Mouse (Mus musculus) fat pad, adult 2 months (tissue): Measurements from ENCODE around the gene Pax8.
A peak's percentile ranks its signal among the peaks of the same experiment; 100 is the strongest.

Source experiments
- DNase-seq: peaks from one replicate; pipeline ENCODE4 v3.0.0-alpha.2; 2011; ENCODE audit warnings: low read depth, low spot score; ENCODE audit errors: extremely low read depth

Gene Pax8

DNA sequence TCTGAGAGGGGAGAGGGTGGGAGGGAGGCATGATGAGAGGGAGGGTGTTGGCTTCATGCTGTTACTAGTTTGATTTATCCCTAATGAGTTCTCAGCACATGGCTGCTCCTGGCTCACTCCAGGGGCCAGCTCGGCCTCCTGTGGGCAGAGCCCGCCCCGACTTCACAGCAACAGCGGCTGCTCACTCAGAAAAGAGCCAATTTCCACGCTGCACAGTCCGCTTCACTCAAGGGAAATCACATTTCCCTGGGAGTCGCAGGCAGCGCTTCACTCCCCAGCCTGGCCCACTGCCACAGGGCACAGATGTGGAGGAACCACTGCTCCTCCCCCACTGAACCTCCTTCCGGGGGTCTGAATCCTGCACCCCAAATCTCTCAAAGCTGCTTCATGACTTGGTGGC lies 58.7 kb downstream of the Pax8 start:
- no peak for DNase-seq

DNA sequence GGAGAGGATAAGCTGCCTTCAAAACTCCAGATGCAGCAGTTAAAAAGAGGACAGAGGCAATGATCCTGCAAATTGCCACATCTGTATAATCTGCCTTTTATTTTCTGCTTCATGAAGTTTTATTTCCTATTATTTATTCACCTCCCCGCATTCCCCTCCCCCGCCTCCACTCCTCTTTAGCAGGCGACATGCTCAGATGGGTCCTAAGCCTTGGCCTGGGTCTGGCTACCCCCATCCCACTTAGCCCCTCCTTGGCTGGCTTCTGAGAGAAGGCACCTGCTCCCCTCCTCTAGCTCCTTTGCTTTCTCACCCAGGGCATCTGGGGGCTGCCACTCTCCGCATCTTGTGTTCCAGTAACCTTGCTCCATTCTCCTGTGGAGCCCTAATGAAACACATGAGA lies 61.7 kb downstream of the Pax8 start:
- no peak for DNase-seq

DNA sequence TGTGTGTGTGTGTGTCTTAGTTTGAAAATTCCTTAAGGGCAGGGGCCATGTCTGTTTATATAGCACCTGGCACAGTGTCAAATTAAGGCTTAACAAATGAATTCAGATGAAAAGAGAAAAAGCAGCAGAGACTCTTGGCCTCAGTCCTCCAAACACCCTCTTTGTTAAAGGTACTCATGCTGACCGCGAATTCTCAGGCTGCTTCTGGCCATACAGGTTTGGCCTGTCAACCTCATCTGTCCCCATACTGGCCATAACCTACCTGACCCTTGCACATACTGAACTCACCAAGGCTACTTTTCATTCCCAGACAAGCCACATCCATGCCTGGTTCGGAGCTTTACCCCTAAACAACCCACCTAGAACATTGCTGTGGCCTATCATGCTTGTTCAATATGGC lies 62.2 kb downstream of the Pax8 start:
- no peak for DNase-seq

DNA sequence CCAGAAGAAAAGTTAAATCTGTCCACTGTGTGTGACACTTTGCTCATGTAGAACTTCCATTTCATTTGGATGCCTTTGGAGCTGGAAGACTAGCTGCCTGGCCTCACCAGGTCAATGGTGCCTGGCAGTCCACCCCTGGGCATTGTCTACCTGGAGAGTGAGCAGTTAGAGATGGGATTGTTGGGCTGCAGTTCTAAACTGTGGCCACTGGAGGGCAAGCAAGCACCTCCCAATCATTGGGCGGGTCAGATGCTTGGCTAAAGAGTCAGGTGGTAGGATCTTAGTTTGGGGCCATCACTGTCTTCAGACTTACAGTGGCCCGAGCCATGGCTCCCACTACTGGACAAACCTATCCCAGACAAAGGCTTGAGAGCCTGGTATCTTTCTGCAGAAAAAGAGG lies 66.2 kb downstream of the Pax8 start:
- DNase-seq: no peak

GRCm38 (mm10) chr2:24407701-24408485 lies 67.5 kb downstream of the Pax8 start:
- DNase-seq: no peak

DNA sequence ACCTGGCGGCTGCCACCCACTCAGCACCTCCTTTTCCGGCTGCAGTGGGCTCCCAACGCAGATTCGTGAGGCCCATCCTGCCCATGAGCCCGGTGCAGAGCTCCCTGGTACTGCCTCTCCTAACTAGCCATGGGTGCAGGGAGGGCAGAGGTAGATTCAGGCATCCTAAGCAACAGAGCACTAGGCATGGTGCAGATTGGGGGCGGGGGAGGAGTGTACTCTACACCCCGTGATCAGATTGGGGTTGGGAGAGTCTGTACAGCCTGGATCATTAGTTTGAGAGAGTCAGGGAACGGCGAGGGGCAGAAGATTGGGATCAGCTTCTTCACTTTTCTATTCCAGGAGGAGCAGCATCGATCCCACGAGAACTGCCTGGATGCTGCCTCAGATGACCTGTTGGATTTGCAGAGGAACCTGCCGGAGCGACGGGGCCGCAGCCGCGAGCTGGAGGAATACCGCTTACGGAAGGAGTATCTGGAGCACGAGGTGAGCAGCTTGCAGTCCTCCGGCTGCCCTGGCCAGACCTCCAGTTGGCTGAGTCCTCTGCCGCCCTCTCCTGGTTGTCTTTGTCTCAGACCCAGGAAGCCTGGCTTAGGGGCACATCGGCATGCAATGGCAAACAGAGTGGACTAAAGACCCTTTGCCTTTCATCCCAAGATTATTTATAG lies 69.9 kb downstream of the Pax8 start:
- no peak for DNase-seq

- no peak for DNase-seq
Observed at GRCm38 (mm10) chr2:24400711-24401110, 74.7 kb downstream of the Pax8 start.

DNA sequence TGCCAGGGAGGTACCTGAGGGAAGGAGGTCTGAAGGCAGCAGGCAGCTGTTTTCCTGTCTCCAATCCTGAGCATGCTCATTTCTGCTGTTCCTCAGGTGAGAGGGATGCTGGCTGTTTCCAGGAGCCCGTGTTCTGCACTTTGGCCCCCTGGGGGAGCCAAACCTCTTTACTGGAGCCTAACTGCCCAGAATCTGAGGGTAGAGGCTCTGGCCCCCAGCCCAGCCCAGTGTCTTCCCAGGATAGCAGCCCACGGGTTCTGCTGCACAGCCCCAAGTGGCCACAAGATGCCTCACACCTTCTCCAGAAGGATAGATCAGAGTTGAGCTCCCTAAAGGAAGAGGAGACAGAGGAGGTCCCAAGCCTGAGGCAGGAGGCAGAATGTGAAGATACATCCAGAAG lies 78.3 kb downstream of the Pax8 start:
- no peak for DNase-seq

GRCm38 (mm10) chr2:24393251-24393650 lies 82.1 kb downstream of the Pax8 start:
- DNase-seq: no peak

DNA sequence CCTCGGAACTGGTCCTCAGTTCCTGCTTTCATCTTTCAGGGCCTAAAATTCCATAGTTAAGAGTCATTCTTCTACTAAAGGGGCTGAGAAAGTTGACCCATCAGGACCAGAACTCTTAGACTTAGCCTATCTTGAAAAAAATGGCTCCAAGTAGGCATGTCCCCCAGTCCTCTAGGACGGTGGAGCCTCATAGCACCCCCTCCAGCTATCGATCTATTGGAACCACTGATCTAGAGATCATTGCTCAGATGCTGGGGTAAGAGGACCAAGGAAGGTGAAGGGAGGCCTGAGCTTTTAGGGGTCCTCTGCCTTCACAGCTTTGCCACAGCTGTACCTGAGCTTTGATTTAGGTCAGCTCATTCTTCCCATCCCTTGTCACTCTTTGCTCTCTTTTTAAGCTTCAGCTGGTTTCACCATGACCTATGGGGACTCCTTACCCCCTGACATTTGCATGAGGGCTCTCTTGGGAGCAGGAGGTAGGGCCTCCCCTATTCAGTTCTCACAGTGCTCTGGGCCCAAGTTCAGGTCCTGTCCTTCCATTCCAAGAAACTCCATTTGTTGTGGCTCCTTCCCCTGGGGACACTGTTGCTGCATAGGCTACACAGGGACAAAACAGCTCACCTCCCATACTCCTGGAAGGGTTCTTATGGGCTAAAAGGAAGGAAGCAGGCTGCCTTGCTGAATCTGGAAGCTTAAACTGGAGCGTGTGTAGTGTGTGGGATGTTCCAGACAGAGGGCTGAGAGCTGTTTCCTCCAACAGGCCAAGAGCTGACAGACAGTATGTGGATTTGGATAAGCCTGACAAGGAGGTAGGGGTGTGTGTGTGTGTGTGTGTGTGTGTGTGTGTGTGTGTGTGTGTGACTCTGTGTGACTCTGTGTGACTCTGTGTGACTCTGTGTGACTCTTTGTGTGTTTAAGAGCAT lies 87.8 kb downstream of the Pax8 start:
- no peak for DNase-seq

- no peak for DNase-seq
Observed at GRCm38 (mm10) chr2:24386964-24387320, 88.5 kb downstream of the Pax8 start.

DNA sequence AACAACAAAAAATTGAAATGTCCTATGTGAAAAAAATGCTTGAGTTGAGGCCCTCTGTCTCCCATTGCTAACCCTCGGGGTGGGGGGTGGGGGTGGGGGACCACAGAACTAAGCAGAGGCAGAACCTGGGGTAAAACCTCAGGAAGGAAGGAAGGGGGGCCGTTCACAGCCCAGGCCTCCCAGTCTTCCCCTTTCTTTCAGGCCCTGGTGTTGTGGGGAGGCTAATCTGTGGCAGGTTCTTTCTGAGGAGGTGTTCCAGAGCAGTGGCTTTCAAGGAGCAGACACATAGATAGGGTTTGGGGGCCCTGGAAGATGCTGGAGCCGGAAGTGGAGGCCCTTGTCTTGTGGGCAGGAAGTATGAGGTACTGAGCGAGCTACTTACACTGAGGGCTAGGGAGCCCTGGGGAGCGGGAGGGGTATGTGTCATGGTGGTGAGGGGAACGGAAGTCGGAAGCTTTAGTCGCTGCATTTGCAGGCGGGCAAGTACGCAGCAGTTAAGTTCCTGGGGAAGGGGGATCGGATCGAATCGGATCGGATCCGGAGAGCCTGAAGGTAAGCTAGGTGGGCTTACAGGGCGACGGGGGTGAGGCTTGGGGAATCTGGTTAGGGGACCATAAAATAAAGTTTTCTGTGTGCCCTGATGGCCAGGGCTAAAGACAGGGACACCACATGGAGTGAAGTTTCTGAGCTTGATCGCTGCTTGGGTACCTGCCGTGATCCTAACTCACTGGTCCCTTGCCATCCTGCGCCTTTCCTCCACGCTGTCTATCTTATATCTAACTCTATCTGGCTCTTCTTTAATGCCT lies 89.0 kb downstream of the Pax8 start:
- no peak for DNase-seq

GRCm38 (mm10) chr2:24385111-24385961 lies 90.1 kb downstream of the Pax8 start:
- no peak for DNase-seq

DNA sequence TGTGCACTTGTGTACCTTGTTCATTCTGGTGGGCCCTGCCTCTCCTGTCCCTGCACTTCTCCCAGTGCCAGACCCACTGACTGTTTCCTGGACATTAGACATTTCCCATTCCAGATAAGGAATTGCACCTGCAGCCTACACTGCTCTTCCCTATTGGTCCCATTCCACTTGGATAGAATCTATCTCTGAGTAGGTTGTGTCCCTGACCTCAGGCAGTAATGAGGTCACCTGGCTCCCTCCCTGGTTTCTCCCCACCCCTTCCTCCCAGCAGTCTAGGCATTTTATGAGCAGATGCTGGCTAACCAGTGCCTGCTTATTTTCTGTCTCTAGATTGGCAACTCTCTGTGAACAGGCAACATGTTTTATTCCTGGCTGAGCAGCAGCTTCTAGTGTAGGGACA lies 91.0 kb downstream of the Pax8 start:
- DNase-seq: no peak

DNA sequence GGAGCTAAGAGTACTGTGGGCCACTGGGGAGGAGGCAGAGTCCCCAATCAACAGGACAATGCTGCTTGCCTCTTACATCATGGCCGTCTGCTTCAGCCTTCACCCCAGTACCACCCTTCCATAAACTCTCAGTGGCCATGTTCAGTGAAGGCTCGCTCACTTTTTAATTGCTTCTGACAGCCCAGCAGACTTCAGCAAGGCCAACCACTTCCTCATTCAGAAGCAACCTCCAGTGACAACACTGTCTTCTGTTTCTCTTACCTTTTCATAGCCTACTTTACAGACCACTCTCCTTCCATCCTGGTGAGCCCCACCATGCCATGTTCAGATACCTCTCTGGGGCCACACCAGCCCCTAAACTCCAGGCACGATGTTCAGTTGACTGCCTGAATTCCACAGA lies 91.8 kb downstream of the Pax8 start:
- DNase-seq: no peak

DNA sequence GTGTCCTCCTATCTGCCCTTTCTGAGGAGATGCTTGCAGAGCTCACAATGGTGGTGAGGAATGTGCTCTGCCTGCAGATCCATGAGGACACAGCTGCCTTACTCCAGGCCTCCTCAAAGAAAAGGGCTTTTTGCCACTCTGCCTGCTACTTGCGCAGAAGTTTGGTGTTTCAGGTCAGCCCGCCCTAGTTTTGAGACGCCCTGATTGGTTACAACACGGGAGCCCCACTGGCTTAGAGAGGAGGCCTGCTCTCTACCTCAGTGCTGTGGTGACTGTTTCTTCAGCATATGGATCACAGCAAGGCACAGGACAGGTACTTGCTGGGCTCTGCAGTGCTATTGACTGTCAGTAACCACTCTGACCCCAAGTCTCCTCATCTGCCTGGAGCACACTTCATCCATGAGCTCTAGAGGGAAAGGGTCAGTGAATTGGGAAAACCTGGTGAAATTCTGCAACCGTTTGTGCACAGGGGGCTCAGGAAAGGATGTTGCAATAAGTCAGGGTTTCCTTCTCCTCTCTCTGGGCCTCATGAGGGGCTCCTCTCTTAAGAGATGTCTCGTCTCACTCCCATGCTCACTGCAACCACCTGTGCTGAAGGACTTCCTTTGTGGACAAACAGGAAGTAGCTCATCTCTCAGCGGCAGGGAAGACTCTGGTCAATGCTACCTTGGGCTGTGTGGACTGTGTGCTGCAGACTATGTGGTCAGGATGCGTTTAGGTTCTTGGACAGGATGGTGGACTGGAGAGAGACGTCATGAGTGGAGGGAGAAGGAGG lies 92.8 kb downstream of the Pax8 start:
- no peak for DNase-seq

- DNase-seq: peak; percentile 30
Observed at GRCm38 (mm10) chr2:24378747-24379450, 96.5 kb downstream of the Pax8 start.
